Mouse (Mus musculus): ENCODE measurements at regions not wholly inside any gene's neighbourhood (a gene's known extent, or its start where the extent isn't known, plus 50 kb on each side); places are given as distances from the start of the nearest gene placed in this dataset. TPM values are rescaled to one million over a fixed set of nuclear protein-coding genes. Genes with fewer than 3 reads are reported as not detected.

GRCm38 (mm10) chr15:87437611-87438010 is 106.5 kb upstream of the Fam19a5 start:
- Histone ChIP-seq H3K27me3 (ENCODE audit: control insufficient read depth, insufficient read depth, low read depth, low read length) (no peaks in the 10 kb centered on the region), H3K9me3 (ENCODE audit: control insufficient read depth, low read length) (no peaks in the 10 kb centered on the region), H3K4me2 (ENCODE audit: low read depth, low read length) (no peak overlapping the region), H3K27ac (ENCODE audit: low read length) (no peak overlapping the region), H3K9ac (ENCODE audit: low read length) (no peak overlapping the region), H3K4me3 (ENCODE audit: low read length) (no peak overlapping the region), H3K36me3 (ENCODE audit: control insufficient read depth, insufficient read depth, low read length) (no peaks in the 10 kb centered on the region), H3K4me1 (replicated peaks; ENCODE audit: control insufficient read depth, insufficient read depth, low read length) (no peaks in the 10 kb centered on the region)
- ATAC-seq (ENCODE audit: low read depth), result no peak
- WGBS, result 68% methylated on average over 5 of the region's 5 CpGs

DNA sequence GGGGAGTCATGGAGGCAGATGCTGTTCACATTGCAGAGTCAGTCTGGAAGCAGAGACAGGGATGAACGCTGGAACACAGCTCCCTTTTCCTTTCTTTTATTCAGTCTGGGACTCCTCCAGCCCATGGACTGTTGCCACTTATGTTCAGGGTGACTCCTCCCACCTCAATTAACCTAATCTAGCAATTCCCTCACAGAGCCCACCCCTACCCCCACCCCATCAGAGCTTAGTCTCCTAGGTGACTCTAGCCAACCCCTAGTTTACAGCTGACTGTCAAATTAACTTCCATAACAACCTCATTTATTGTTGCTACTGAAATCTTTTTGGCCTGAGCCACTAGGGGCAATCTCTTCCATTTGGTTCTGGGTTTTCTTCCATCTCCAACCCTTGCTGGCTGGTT is 85.2 kb upstream of the Fam19a5 start:
- no peaks in the 10 kb centered on the region for H3K4me1 ChIP-seq (replicated peaks; ENCODE audit: control insufficient read depth, insufficient read depth, low read length)
- H3K9ac ChIP-seq (ENCODE audit: low read length), result no peak overlapping the region
- no peak overlapping the region for H3K4me3 ChIP-seq (ENCODE audit: low read length)
- H3K36me3 ChIP-seq (ENCODE audit: control insufficient read depth, insufficient read depth, low read length), result no peaks in the 10 kb centered on the region
- ATAC-seq (ENCODE audit: low read depth), result no peak
- no peaks in the 10 kb centered on the region for H3K27me3 ChIP-seq (ENCODE audit: control insufficient read depth, insufficient read depth, low read depth, low read length)
- WGBS, result 50% methylated on average over 1 of the region's 1 CpGs
- no peak overlapping the region for H3K4me2 ChIP-seq (ENCODE audit: low read depth, low read length)
- no peak overlapping the region for H3K27ac ChIP-seq (ENCODE audit: low read length)
- H3K9me3 ChIP-seq (ENCODE audit: control insufficient read depth, low read length), result no peaks in the 10 kb centered on the region

DNA sequence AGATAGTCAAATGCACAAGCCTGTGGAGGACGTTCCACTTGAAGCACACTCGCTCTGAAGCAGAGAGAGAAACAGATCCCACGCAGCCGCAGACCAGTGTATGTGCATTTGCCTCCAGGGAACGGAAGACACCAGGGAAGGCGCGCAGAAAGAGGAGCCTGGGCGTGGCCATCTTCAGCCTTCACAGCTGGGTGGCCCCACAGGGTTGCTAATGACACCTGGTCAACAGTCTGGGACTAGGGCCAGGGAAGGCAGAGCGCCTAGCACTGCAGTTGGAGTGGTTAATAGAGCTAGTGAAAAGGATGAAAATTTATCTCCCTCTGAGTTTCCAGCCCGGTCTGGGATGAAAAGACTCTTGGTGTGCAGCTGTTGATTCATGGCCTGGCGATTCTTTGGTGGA is 67.9 kb upstream of the Fam19a5 start:
- Histone ChIP-seq H3K4me2 (ENCODE audit: low read depth, low read length) (no peak overlapping the region), H3K36me3 (ENCODE audit: control insufficient read depth, insufficient read depth, low read length) (no peaks in the 10 kb centered on the region), H3K4me1 (replicated peaks; ENCODE audit: control insufficient read depth, insufficient read depth, low read length) (no peaks in the 10 kb centered on the region), H3K27me3 (ENCODE audit: control insufficient read depth, insufficient read depth, low read depth, low read length) (no peaks in the 10 kb centered on the region), H3K9ac (ENCODE audit: low read length) (no peak overlapping the region), H3K9me3 (ENCODE audit: control insufficient read depth, low read length) (no peaks in the 10 kb centered on the region; the same call in 1 of the 2 replicates), H3K27ac (ENCODE audit: low read length) (no peak overlapping the region), H3K4me3 (ENCODE audit: low read length) (no peak overlapping the region)
- WGBS, result 28% methylated on average over 11 of the region's 11 CpGs
- ATAC-seq (ENCODE audit: low read depth), result no peak

DNA sequence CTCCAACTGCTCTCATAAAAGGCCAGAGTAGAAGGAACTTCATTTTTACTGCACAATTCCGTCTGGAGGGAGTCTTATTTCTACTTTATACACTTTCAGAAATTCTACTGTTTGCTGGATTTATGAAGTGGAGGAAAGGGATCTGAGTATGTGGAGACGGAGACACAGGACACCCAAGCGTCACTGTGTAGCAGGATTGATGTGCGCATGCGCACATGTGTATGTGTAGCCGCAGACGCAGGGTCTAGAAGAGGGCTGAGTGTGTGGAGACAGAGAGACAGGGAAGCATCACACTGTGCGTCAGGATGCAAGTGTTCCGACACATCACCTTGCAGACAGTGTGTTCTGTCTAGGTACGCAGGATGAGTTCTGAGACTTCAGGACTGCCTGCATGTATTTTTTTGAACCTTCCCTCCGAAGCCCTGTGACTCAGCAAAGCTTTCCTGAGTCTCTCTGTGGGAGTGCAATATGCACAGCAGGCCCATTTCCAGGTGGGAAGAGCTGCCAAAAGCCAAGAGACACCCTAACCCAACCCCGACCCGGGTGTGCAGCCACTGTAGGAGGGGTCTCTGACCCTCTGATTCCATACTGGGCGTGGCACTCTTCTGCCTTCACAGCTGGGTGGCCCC is 67.1 kb upstream of the Fam19a5 start:
- H3K27me3 ChIP-seq (ENCODE audit: control insufficient read depth, insufficient read depth, low read depth, low read length), result no peaks in the 10 kb centered on the region
- ATAC-seq (ENCODE audit: low read depth), result no peak
- H3K9me3 ChIP-seq (ENCODE audit: control insufficient read depth, low read length), result no peaks in the 10 kb centered on the region
- no peak overlapping the region for H3K4me2 ChIP-seq (ENCODE audit: low read depth, low read length)
- no peak overlapping the region for H3K4me3 ChIP-seq (ENCODE audit: low read length)
- no peaks in the 10 kb centered on the region for H3K4me1 ChIP-seq (replicated peaks; ENCODE audit: control insufficient read depth, insufficient read depth, low read length)
- H3K9ac ChIP-seq (ENCODE audit: low read length), result no peak overlapping the region
- WGBS, result 64% methylated on average over 14 of the region's 14 CpGs
- H3K36me3 ChIP-seq (ENCODE audit: control insufficient read depth, insufficient read depth, low read length), result no peaks in the 10 kb centered on the region
- H3K27ac ChIP-seq (ENCODE audit: low read length), result no peak overlapping the region

GRCm38 (mm10) chr15:87480758-87481157 is 63.3 kb upstream of the Fam19a5 start:
- H3K9me3 ChIP-seq (ENCODE audit: control insufficient read depth, low read length), result no peaks in the 10 kb centered on the region
- H3K4me1 ChIP-seq (replicated peaks; ENCODE audit: control insufficient read depth, insufficient read depth, low read length), result no peaks in the 10 kb centered on the region
- WGBS, result 75% methylated on average over 3 of the region's 3 CpGs
- H3K4me2 ChIP-seq (ENCODE audit: low read depth, low read length), result no peak overlapping the region
- no peaks in the 10 kb centered on the region for H3K36me3 ChIP-seq (ENCODE audit: control insufficient read depth, insufficient read depth, low read length)
- ATAC-seq (ENCODE audit: low read depth), result no peak
- no peaks in the 10 kb centered on the region for H3K27me3 ChIP-seq (ENCODE audit: control insufficient read depth, insufficient read depth, low read depth, low read length)
- no peak overlapping the region for H3K27ac ChIP-seq (ENCODE audit: low read length)
- H3K9ac ChIP-seq (ENCODE audit: low read length), result no peak overlapping the region
- H3K4me3 ChIP-seq (ENCODE audit: low read length), result no peak overlapping the region

Small RNA genes in the stretch of these regions (microRNA-seq; reads per million reads assigned to microRNA genes)
- gene Gm23416, result not detected

Data from lung, embryonic 16.5 days (tissue).